In the genomic region with DNA sequence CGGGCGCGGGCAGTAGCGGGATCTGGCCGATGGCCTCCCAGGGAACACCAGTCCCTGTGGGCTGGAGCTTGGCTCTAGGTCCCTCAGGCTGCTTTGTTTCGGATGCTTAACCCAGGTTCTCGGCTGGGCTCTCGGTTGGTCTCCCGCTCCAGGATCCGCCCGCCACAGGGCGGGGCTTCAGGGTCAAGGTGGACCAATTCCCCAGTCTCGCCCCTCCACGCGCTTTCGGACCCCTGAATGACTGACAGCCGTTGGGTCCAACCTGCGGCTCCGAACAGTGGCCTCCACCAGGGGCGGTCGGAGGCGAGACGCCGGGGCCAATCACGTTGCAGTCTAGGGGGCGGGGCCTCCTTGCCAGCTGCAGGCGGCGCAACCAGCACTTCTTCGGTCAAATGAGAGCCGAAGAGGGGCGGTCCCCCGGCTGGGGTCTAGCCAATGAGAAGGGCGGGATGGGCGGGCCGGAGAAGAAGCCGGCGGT, we compare ENCODE assay signal across 7 mouse cellular contexts. TPM values are rescaled to one million over a fixed set of nuclear protein-coding genes. Genes with fewer than 3 reads are reported as not detected.
DNase-seq lines count a peak whose midpoint lies in the region; ATAC-seq and TF ChIP-seq lines count a peak whose summit lies in the region.

No protein-coding gene starts in this region.

- TF ChIP-seq POLR2A in small intestine, adult 2 months (IDR thresholded peaks at IDR 0.05; ENCODE audit: low read depth, low read length) = peak; percentile 62; the same call in 1 of the 2 replicates

- intact Hi-C loops in left cerebral cortex, postnatal 4 days (cut with DNase I) = no loop called here

- no peaks in the 10 kb centered on the region for H3K9me3 ChIP-seq in embryonic facial prominence, embryonic 10.5 days
- H3K9me3 ChIP-seq in intestine, postnatal 0 days (ENCODE audit: control insufficient read depth) = no peaks in the 10 kb centered on the region
- H3K9me3 ChIP-seq in midbrain, embryonic 12.5 days = no peaks in the 10 kb centered on the region

- no peaks in the 10 kb centered on the region for H3K36me3 ChIP-seq in embryonic facial prominence, embryonic 10.5 days (replicated peaks)
- no peaks in the 10 kb centered on the region for H3K36me3 ChIP-seq in intestine, postnatal 0 days (ENCODE audit: control insufficient read depth, insufficient read depth)
- H3K36me3 ChIP-seq in midbrain, embryonic 12.5 days = no peaks in the 10 kb centered on the region
- H3K36me3 ChIP-seq in small intestine, adult 2 months (ENCODE audit: control insufficient read depth, insufficient read depth, low read length) = no peaks in the 10 kb centered on the region

- peaks cover 17% of the 10 kb centered on the region for H3K4me1 ChIP-seq in embryonic facial prominence, embryonic 10.5 days
- H3K4me1 ChIP-seq in intestine, postnatal 0 days (replicated peaks; ENCODE audit: control insufficient read depth, insufficient read depth, low read length) = 0 out of 2 replicates have a peak, but pooled peaks cover 3% of the 10 kb centered on the region
- peaks cover 17% of the 10 kb centered on the region for H3K4me1 ChIP-seq in midbrain, embryonic 12.5 days
- H3K4me1 ChIP-seq in small intestine, adult 2 months (ENCODE audit: control insufficient read depth, insufficient read depth, insufficient read length, low read length) = peaks cover 5% of the 10 kb centered on the region; the same call in 1 of the 2 replicates

- peak; percentile 66 for TF ChIP-seq CTCF in intestine, postnatal 0 days (IDR thresholded peaks at IDR 0.05; ENCODE audit: low read depth)
- no peak for TF ChIP-seq CTCF in small intestine, adult 2 months (IDR thresholded peaks at IDR 0.05; ENCODE audit: extremely low read depth, insufficient read length, insufficient replicate concordance, low read depth, low read length)

- ATAC-seq in intestine, postnatal 0 days = peak; percentile 96
- ATAC-seq in midbrain, embryonic 12.5 days (ENCODE audit: low FRiP score, low read depth) = peak; percentile 96

- H3K4me2 ChIP-seq in intestine, postnatal 0 days (replicated peaks; ENCODE audit: low read depth) = peak overlapping the region; percentile 99
- H3K4me2 ChIP-seq in midbrain, embryonic 12.5 days (replicated peaks) = peak overlapping the region; percentile 94

- peak overlapping the region; percentile 92 for H3K27ac ChIP-seq in embryonic facial prominence, embryonic 10.5 days (replicated peaks)
- H3K27ac ChIP-seq in intestine, postnatal 0 days (ENCODE audit: low read depth, low read length) = peak overlapping the region; percentile 76
- H3K27ac ChIP-seq in midbrain, embryonic 12.5 days (replicated peaks) = peak overlapping the region; percentile 95
- 0 out of 2 replicates have a peak overlapping the region, but pooled peaks have one; percentile 3 for H3K27ac ChIP-seq in small intestine, adult 2 months (ENCODE audit: insufficient read depth, low read depth, low read length)

- H3K4me3 ChIP-seq in embryonic facial prominence, embryonic 10.5 days = peak overlapping the region; percentile 86
- peak overlapping the region; percentile 85 for H3K4me3 ChIP-seq in intestine, postnatal 0 days (ENCODE audit: low read depth, low read length)
- peak overlapping the region; percentile 76 for H3K4me3 ChIP-seq in midbrain, embryonic 12.5 days
- H3K4me3 ChIP-seq in small intestine, adult 2 months (ENCODE audit: low read depth, low read length) = peak overlapping the region; percentile 96

- WGBS in embryonic facial prominence, embryonic 10.5 days = under 1% methylated on average over 37 of the region's 37 CpGs
- WGBS in intestine, postnatal 0 days = 0% methylated on average over 37 of the region's 37 CpGs
- under 1% methylated on average over 36 of the region's 37 CpGs for WGBS in midbrain, embryonic 12.5 days
- under 1% methylated on average over 37 of the region's 37 CpGs for WGBS in small intestine, adult 2 months

- H3K9ac ChIP-seq in intestine, postnatal 0 days (ENCODE audit: low read depth, low read length) = peak overlapping the region; percentile 59
- peak overlapping the region; percentile 69 for H3K9ac ChIP-seq in midbrain, embryonic 12.5 days (replicated peaks)

- peak; percentile 100 for DNase-seq in adrenal gland, postnatal 10 days
- DNase-seq in embryonic facial prominence, embryonic 10.5 days (ENCODE audit: low spot score) = peak; percentile 100
- peak; percentile 76 for DNase-seq in gonadal fat pad, adult 2 months (ENCODE audit: low read depth)
- peak; percentile 100 for DNase-seq in left cerebral cortex, postnatal 4 days

- no peaks in the 10 kb centered on the region for H3K27me3 ChIP-seq in embryonic facial prominence, embryonic 10.5 days (replicated peaks; ENCODE audit: low read depth, poor library complexity, severe bottlenecking)
- no peaks in the 10 kb centered on the region for H3K27me3 ChIP-seq in intestine, postnatal 0 days (replicated peaks; ENCODE audit: control insufficient read depth, insufficient read depth, low read length)
- H3K27me3 ChIP-seq in midbrain, embryonic 12.5 days = no peaks in the 10 kb centered on the region
- no peaks in the 10 kb centered on the region for H3K27me3 ChIP-seq in small intestine, adult 2 months (ENCODE audit: control insufficient read depth, insufficient read depth, low read length)

RNA-seq across cellular contexts. Expression of gene Dcun1d4, which starts 9.8 kb away (rescaled TPM):
- total RNA-seq in adrenal gland, postnatal 10 days (2021) = 10 to 100 TPM; 27.9 to 32.0 TPM
- 46.6 and 46.8 TPM in 2 replicates for polyA plus RNA-seq in embryonic facial prominence, embryonic 10.5 days (2016; fragmentation: Nextera tagmentation; extraction: Ambion mirVana)
- polyA plus RNA-seq in gonadal fat pad, adult 2 months (2012; rRNA removed) = 9.4 and 11.0 TPM in 2 replicates
- polyA plus RNA-seq in intestine, postnatal 0 days (2015; fragmentation: Nextera tagmentation; extraction: Ambion mirVana) = 14.8 and 16.3 TPM in 2 replicates
- 10 to 100 TPM; 68.2 to 72.1 TPM for total RNA-seq in left cerebral cortex, postnatal 4 days (2021)
- polyA plus RNA-seq in midbrain, embryonic 12.5 days (2016; fragmentation: Nextera tagmentation; extraction: Ambion mirVana) = 58.4 and 62.2 TPM in 2 replicates
- polyA plus RNA-seq in small intestine, adult 2 months (2012; rRNA removed) = 1.6 and 2.8 TPM in 2 replicates

Comparison
In these comparisons a context has a peak if more than half of its experiments do, and no peak if none do; other contexts are left out.
1. Peak in every context shown above with its lines: DNase-seq, ATAC-seq, H3K4me3 ChIP-seq and H3K27ac ChIP-seq.
2. H3K27ac ChIP-seq: peak in every context shown above with its lines; median percentile 95 in midbrain, embryonic 12.5 days; 92 in embryonic facial prominence, embryonic 10.5 days; 76 in intestine, postnatal 0 days; 3 in small intestine, adult 2 months.